Mouse (Mus musculus): Measurements from ENCODE around the gene Vrk2. TPM values are rescaled to one million over a fixed set of nuclear protein-coding genes. Genes with fewer than 3 reads are reported as not detected.

Gene Vrk2
- polyA plus RNA-seq, 1 experiment = 48.9 TPM

GRCm38 (mm10) chr11:26481691-26482242 is 112.0 kb downstream of the Vrk2 start:
- no peak for TF ChIP-seq GATA1 (IDR thresholded peaks at IDR 0.05; ENCODE audit: low read length)

- TF ChIP-seq GATA1 (IDR thresholded peaks at IDR 0.05; ENCODE audit: low read length) = no peak
Measured at GRCm38 (mm10) chr11:26477037-26477739, 116.6 kb downstream of the Vrk2 start.

GRCm38 (mm10) chr11:26454081-26454480 is 139.7 kb downstream of the Vrk2 start:
- no peak for TF ChIP-seq GATA1 (IDR thresholded peaks at IDR 0.05; ENCODE audit: low read length)

GRCm38 (mm10) chr11:26452693-26453092 is 141.1 kb downstream of the Vrk2 start:
- TF ChIP-seq GATA1 (IDR thresholded peaks at IDR 0.05; ENCODE audit: low read length) = no peak

- no peak for TF ChIP-seq GATA1 (IDR thresholded peaks at IDR 0.05; ENCODE audit: low read length)
Measured at GRCm38 (mm10) chr11:26451228-26451627, 142.6 kb downstream of the Vrk2 start.

- TF ChIP-seq GATA1 (IDR thresholded peaks at IDR 0.05; ENCODE audit: low read length) = no peak
Measured at GRCm38 (mm10) chr11:26450636-26451035, 143.2 kb downstream of the Vrk2 start.

- no peak for TF ChIP-seq GATA1 (IDR thresholded peaks at IDR 0.05; ENCODE audit: low read length)
Measured at GRCm38 (mm10) chr11:26449789-26450188, 144.0 kb downstream of the Vrk2 start.

GRCm38 (mm10) chr11:26444374-26444773 is 149.4 kb downstream of the Vrk2 start:
- no peak for TF ChIP-seq GATA1 (IDR thresholded peaks at IDR 0.05; ENCODE audit: low read length)

GRCm38 (mm10) chr11:26441121-26441520 is 152.7 kb downstream of the Vrk2 start:
- no peak for TF ChIP-seq GATA1 (IDR thresholded peaks at IDR 0.05; ENCODE audit: low read length)

GRCm38 (mm10) chr11:26437818-26438217 is 156.0 kb downstream of the Vrk2 start:
- no peak for TF ChIP-seq GATA1 (IDR thresholded peaks at IDR 0.05; ENCODE audit: low read length)

GRCm38 (mm10) chr11:26434229-26434628 is 159.6 kb downstream of the Vrk2 start:
- TF ChIP-seq GATA1 (IDR thresholded peaks at IDR 0.05; ENCODE audit: low read length) = no peak

- TF ChIP-seq GATA1 (IDR thresholded peaks at IDR 0.05; ENCODE audit: low read length) = no peak
Measured at GRCm38 (mm10) chr11:26421472-26421871, 172.3 kb downstream of the Vrk2 start.

Other genes with a start within 250 kb of the Vrk2 start
- gene Fancl, start 207.9 kb downstream of the Vrk2 start, polyA plus RNA-seq (2012) = 0.55 and 0.86 TPM in 2 replicates
- gene Gm6899, start 758 bp downstream of the Vrk2 start, polyA plus RNA-seq (2012) = not detected in 2 replicates

All from G1E-ER4 (cell line).